Mouse (Mus musculus) testis, adult 2 months (tissue): ENCODE data around the gene Miga1.

Source experiments
- CTCF ChIP-seq: fragments of 200-500 bp; IDR thresholded peaks from 2 replicates; pipeline ENCODE4 v1.5.1; 2012; ENCODE audit warnings: low read depth, mild to moderate bottlenecking, inconsistent platforms, low read length, moderate library complexity; ENCODE audit not compliant: control insufficient read depth, insufficient read depth, insufficient replicate concordance
- POLR2A ChIP-seq: fragments of 200-500 bp; IDR thresholded peaks from 2 replicates; pipeline ENCODE4 v1.6.1; 2012; ENCODE audit warnings: low read depth, mild to moderate bottlenecking, inconsistent platforms, low read length, moderate library complexity; ENCODE audit not compliant: control insufficient read depth

DNA sequence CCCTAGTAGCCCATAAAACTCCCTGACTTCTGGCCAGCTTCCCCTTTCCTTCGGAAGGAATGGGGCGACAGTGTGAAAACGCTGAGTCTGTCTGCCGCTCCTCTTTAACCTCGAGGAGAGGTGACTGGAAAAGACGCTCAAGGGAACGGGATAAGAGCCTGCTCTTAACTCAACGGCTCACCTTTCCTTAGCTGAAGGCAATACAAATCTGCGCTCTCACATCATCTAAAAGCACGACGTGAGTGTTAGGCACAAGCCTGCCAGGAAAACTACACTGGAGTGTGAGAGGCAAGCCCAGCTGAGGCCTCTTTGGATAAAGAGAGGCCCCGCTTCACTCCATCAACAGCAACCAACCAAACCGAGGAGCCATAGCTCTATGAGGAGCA, 74.2 kb downstream of the Miga1 start, which contains the start of gene Nexn:
- no peak for TF ChIP-seq POLR2A
- TF ChIP-seq CTCF: no peak
